In the genomic region with DNA sequence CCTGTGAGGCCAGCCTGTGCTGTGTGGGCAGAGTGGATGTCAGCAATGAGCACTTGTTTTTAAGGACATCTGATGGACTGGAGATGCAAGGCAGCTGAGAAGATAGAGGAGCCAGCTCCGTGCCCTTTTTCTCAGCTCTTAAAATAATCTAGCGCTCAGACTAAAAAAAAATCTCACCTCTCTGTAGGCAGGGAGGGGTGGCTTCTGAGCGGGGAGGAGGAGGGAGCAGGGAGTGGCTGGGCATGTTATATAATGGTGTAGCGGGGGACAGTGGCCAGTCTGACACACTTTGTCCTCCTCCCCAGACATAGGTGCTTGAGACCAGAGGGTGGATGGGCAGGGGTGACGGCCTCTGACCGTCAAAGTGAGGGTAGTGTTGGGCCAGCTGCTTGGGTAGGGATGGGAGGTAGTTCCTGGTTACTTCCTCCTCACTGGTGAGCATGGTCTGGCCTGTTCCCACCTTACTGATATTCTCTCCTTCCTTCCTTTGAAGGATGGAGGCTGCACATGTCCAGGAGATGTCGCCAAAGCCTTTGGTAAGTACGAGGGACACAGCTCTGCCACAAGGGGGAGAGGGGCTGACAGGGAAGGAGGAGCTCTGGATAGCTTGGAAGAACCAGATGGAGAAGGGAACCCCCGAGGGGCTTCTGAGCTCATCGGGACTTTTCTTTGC, we compare ENCODE assay signal across 8 mouse cellular contexts. TPM values are rescaled to one million over a fixed set of nuclear protein-coding genes. Genes with fewer than 3 reads are reported as not detected.
A peak's percentile ranks its signal among the peaks of the same experiment; 100 is the strongest.
DNase-seq lines count a peak whose midpoint lies in the region; ATAC-seq and TF ChIP-seq lines count a peak whose summit lies in the region.

No protein-coding gene starts in this region.

- H3K9ac ChIP-seq in forebrain, embryonic 11.5 days (ENCODE audit: low read length): peak overlapping the region; percentile 55
- H3K9ac ChIP-seq in heart, embryonic 13.5 days: peak overlapping the region; percentile 73
- peak overlapping the region; percentile 39 for H3K9ac ChIP-seq in kidney, embryonic 15.5 days
- no peak overlapping the region for H3K9ac ChIP-seq in limb, embryonic 15.5 days
- H3K9ac ChIP-seq in midbrain, postnatal 0 days (replicated peaks; ENCODE audit: low read length, poor library complexity, severe bottlenecking): peak overlapping the region; percentile 62; the same call in 1 of the 2 replicates

- 0 out of 2 replicates have a peak, but pooled peaks cover 2% of the 10 kb centered on the region for H3K4me1 ChIP-seq in forebrain, embryonic 11.5 days (replicated peaks; ENCODE audit: control insufficient read depth, insufficient read depth, low read length)
- peaks cover 63% of the 10 kb centered on the region for H3K4me1 ChIP-seq in heart, embryonic 13.5 days
- peaks cover 14% of the 10 kb centered on the region for H3K4me1 ChIP-seq in kidney, embryonic 15.5 days
- peaks cover 8% of the 10 kb centered on the region for H3K4me1 ChIP-seq in limb, embryonic 15.5 days
- H3K4me1 ChIP-seq in midbrain, postnatal 0 days (ENCODE audit: insufficient read depth, low read length): no peaks in the 10 kb centered on the region

- peak; percentile 83 for ATAC-seq in forebrain, embryonic 11.5 days (replicated peaks; ENCODE audit: low FRiP score)
- peak; percentile 43; the same call in 1 of the 2 replicates for ATAC-seq in heart, embryonic 13.5 days (ENCODE audit: extremely low read depth, insufficient number of reproducible peaks, low FRiP score, low TSS enrichment)
- peak; percentile 89 for ATAC-seq in kidney, embryonic 15.5 days (replicated peaks; ENCODE audit: low FRiP score)
- ATAC-seq in limb, embryonic 15.5 days (ENCODE audit: insufficient number of reproducible peaks, low FRiP score, low TSS enrichment, low read depth): peak; percentile 81
- peak; percentile 92 for ATAC-seq in midbrain, postnatal 0 days (ENCODE audit: low FRiP score)

- H3K9me3 ChIP-seq in forebrain, embryonic 11.5 days (ENCODE audit: control insufficient read depth, low read length): no peaks in the 10 kb centered on the region
- H3K9me3 ChIP-seq in heart, embryonic 13.5 days: no peaks in the 10 kb centered on the region
- H3K9me3 ChIP-seq in kidney, embryonic 15.5 days (replicated peaks): no peaks in the 10 kb centered on the region
- no peaks in the 10 kb centered on the region for H3K9me3 ChIP-seq in limb, embryonic 15.5 days
- H3K9me3 ChIP-seq in midbrain, postnatal 0 days (ENCODE audit: low read length): no peaks in the 10 kb centered on the region

- peak overlapping the region; percentile 61 for H3K4me2 ChIP-seq in forebrain, embryonic 11.5 days (ENCODE audit: low read depth, low read length, severe bottlenecking)
- H3K4me2 ChIP-seq in heart, embryonic 13.5 days: peak overlapping the region; percentile 72
- H3K4me2 ChIP-seq in kidney, embryonic 15.5 days: peak overlapping the region; percentile 80
- H3K4me2 ChIP-seq in limb, embryonic 15.5 days: peak overlapping the region; percentile 82
- peak overlapping the region; percentile 64 for H3K4me2 ChIP-seq in midbrain, postnatal 0 days (ENCODE audit: low read depth, low read length, poor library complexity, severe bottlenecking)

- H3K27me3 ChIP-seq in forebrain, embryonic 11.5 days (ENCODE audit: control insufficient read depth, insufficient read depth, low read length): no peaks in the 10 kb centered on the region
- H3K27me3 ChIP-seq in heart, embryonic 13.5 days (replicated peaks): no peaks in the 10 kb centered on the region
- no peaks in the 10 kb centered on the region for H3K27me3 ChIP-seq in kidney, embryonic 15.5 days
- H3K27me3 ChIP-seq in limb, embryonic 15.5 days: no peaks in the 10 kb centered on the region
- no peaks in the 10 kb centered on the region for H3K27me3 ChIP-seq in midbrain, postnatal 0 days (ENCODE audit: insufficient read depth, low read length)

- DNase-seq in 416B (ENCODE audit: low read depth): peak; percentile 43
- DNase-seq in brain, adult 2 months (ENCODE audit: low read depth, low spot score): peak; percentile 97
- DNase-seq in forebrain, embryonic 11.5 days (ENCODE audit: low spot score): peak; percentile 87
- peak; percentile 97 for DNase-seq in midbrain, postnatal 0 days (ENCODE audit: low spot score)
- peak; percentile 71 for DNase-seq in testis, postnatal 10 days (ENCODE audit: low spot score)

- 23% methylated on average over 10 of the region's 10 CpGs for WGBS in forebrain, embryonic 11.5 days
- 13% methylated on average over 10 of the region's 10 CpGs for WGBS in heart, embryonic 13.5 days
- WGBS in kidney, embryonic 15.5 days: 24% methylated on average over 10 of the region's 10 CpGs
- 26% methylated on average over 10 of the region's 10 CpGs for WGBS in limb, embryonic 15.5 days
- 34% methylated on average over 10 of the region's 10 CpGs for WGBS in midbrain, postnatal 0 days

- H3K4me3 ChIP-seq in forebrain, embryonic 11.5 days (ENCODE audit: low read depth, low read length): peak overlapping the region; percentile 35
- peak overlapping the region; percentile 46 for H3K4me3 ChIP-seq in heart, embryonic 13.5 days
- peak overlapping the region; percentile 45 for H3K4me3 ChIP-seq in kidney, embryonic 15.5 days (replicated peaks)
- H3K4me3 ChIP-seq in limb, embryonic 15.5 days: peak overlapping the region; percentile 45
- peak overlapping the region; percentile 38 for H3K4me3 ChIP-seq in midbrain, postnatal 0 days (ENCODE audit: low read depth, low read length)

- TF ChIP-seq CTCF in midbrain, postnatal 0 days (IDR thresholded peaks at IDR 0.05): peak; percentile 97

- no peak overlapping the region for H3K27ac ChIP-seq in forebrain, embryonic 11.5 days (ENCODE audit: low read depth, low read length)
- peak overlapping the region; percentile 84 for H3K27ac ChIP-seq in heart, embryonic 13.5 days (replicated peaks)
- peak overlapping the region; percentile 66 for H3K27ac ChIP-seq in kidney, embryonic 15.5 days
- peak overlapping the region; percentile 61 for H3K27ac ChIP-seq in limb, embryonic 15.5 days
- peak overlapping the region; percentile 72 for H3K27ac ChIP-seq in midbrain, postnatal 0 days (ENCODE audit: low read depth, low read length)

- H3K36me3 ChIP-seq in forebrain, embryonic 11.5 days (ENCODE audit: control insufficient read depth, insufficient read depth, low read length): no peaks in the 10 kb centered on the region
- peaks cover 57% of the 10 kb centered on the region for H3K36me3 ChIP-seq in heart, embryonic 13.5 days
- peaks cover 35% of the 10 kb centered on the region for H3K36me3 ChIP-seq in kidney, embryonic 15.5 days
- no peaks in the 10 kb centered on the region for H3K36me3 ChIP-seq in limb, embryonic 15.5 days
- H3K36me3 ChIP-seq in midbrain, postnatal 0 days (ENCODE audit: insufficient read depth, low read length): no peaks in the 10 kb centered on the region

RNA-seq across cellular contexts. Expression of gene Gmpr, which starts 31.4 kb away (rescaled TPM):
- 20.3 and 20.5 TPM in 2 replicates for polyA plus RNA-seq in forebrain, embryonic 11.5 days (2014; fragmentation: Nextera tagmentation; extraction: Ambion mirVana)
- polyA plus RNA-seq in heart, embryonic 13.5 days (2015; fragmentation: Nextera tagmentation; extraction: Ambion mirVana): 179 and 199 TPM in 2 replicates
- polyA plus RNA-seq in kidney, embryonic 15.5 days (2015; fragmentation: Nextera tagmentation; extraction: Ambion mirVana): 49.9 and 52.1 TPM in 2 replicates
- 28.8 and 50.3 TPM in 2 replicates for polyA plus RNA-seq in limb, embryonic 15.5 days (2015; fragmentation: Nextera tagmentation; extraction: Ambion mirVana)
- 23.3 and 29.2 TPM in 2 replicates for total RNA-seq in midbrain, postnatal 0 days (2014; rRNA removed)
- polyA plus RNA-seq in midbrain, postnatal 0 days (2015; fragmentation: Nextera tagmentation; extraction: Ambion mirVana): 36.7 and 39.5 TPM in 2 replicates

Comparison
In these comparisons a context has a peak if more than half of its experiments do, and no peak if none do; other contexts are left out.
1. DNase-seq: peak in every context shown above with its lines; median percentile 97 in brain, adult 2 months; 97 in midbrain, postnatal 0 days; 87 in forebrain, embryonic 11.5 days; 71 in testis, postnatal 10 days; 43 in 416B.